Mouse (Mus musculus) urinary bladder, adult 2 months (tissue): Measurements from ENCODE around the gene 2010111I01Rik. TPM values are rescaled to one million over a fixed set of nuclear protein-coding genes. Genes with fewer than 3 reads are reported as not detected.
"Not testable (repeated sequence)": the region's sequence is repeated elsewhere in the genome, so short reads cannot be mapped to it uniquely, and the experiment has no call there.

Experiments used
- DNase-seq: peaks from one replicate; pipeline ENCODE4 v3.0.0; 2022; ENCODE audit warnings: low spot score
- polyA plus RNA-seq: library from polyadenylated mRNA; depleted of rRNA; stranded (reverse); fragments of >200 nt; gene quantifications from 2 replicates; pipeline ENCODE4 v1.2.3, GENCODE M21; 2012

The 2010111I01Rik gene
- polyA plus RNA-seq, 1 experiment = 374 TPM

DNA sequence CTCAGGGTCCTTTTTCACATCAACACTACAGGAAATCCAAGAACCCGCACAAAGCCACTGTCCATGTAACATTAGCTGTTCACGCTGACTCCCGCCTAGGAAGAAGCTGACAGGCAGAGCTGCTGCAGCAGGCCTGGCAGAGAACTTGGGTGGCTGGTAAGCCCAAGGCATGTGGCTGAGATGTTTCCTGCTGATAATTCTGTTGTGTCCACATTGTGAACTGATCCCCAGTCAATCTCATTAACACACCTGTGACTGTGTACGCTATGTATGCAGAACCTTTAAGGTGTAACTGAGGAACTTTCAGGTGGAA, 349.9 kb downstream of the 2010111I01Rik start:
- no peak for DNase-seq

DNA sequence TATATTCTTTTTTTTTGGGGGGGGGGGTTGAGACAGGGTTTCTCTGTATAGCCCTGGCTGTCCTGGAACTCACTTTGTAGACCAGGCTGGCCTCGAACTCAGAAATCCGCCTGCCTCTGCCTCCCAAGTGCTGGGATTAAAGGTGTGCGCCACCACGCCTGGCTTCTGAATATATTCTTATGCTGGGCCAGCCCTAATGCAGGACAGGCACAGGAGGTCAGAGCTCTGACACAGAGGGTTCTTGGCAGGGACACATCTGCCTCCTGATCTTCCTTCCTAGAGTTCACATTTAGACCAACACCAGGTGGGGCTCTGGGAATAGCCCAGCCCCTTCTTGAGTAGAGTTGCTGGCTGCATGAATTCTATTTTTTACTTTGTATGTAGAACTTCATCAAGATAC, 350.4 kb downstream of the 2010111I01Rik start:
- not testable (repeated sequence) for DNase-seq

DNA sequence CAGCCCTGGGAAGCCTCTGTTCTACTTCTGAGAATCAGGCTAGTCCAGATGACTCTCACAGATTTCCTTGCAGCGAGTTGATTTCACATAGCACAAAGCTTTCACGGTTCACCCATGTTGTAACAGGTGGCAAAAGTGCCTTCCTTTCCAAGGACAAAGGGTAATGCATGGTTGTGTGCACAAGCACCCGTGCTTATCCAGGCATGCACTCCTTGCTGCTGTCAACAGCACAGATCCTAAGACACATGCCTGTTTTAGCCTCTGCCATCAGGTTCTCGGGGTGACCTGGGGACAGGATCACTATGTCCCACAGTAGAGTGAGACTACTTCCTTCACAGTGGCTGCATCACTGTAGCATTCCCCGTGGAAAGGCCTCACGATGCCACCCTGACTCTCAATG, 351.1 kb downstream of the 2010111I01Rik start:
- DNase-seq = no peak

DNA sequence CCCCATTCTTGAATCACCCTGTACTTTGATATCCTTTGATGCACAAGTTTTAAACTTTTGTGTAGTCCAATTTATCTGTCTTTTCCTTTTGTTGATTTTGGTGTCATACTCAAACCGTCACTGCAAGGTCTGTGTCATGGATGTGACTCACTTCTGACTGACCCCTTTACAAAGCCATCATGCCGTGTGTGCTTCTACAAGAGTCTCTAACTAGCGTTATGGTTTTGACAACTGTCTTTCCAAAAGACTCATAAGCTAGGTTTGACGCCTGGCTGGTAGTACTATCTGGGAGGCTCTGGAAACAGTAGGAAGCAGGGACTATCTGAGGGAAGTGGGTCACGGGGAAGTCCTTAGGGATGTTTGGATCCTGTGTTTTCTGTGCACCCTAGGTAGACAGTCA, 351.7 kb downstream of the 2010111I01Rik start:
- no peak for DNase-seq

DNA sequence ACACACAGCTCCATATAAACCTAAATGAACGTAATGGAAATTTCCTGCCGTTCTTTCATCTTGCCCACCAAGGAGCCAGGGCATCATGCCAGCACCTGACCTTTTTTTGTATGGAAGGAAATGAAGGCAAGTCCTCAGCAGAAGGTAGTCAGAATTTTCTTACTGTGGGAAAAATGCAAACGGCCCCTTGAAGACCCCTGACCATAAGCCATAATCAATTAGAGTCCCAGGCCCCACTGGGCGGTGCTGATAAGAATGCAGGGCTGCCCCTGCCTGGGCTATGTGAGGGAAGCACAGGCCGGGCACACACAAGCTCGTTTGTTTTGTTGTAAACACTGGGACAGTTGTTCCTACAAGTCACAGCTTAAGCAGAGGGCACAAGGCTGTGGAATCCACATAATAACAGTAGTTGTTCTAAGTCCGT, 353.0 kb downstream of the 2010111I01Rik start:
- DNase-seq = no peak

DNA sequence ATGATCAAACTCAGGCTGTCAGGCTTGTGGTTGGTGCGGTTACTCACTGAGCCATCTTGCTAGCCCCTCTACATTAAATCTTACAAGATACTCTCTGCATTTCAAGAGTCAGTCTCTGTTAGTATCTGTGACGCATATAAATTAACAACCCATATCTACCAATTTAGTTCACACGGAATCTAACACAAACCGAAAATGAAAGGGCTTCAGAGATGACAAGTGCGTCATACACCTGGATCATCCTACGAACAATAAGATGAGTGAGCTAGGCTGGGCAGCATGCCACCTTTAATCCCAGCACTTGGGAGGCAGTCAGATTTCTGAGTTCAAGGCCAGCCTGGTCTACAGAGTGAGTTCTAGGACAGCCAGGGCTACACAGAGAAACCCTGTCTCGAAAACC, 355.1 kb downstream of the 2010111I01Rik start:
- no peak for DNase-seq

DNA sequence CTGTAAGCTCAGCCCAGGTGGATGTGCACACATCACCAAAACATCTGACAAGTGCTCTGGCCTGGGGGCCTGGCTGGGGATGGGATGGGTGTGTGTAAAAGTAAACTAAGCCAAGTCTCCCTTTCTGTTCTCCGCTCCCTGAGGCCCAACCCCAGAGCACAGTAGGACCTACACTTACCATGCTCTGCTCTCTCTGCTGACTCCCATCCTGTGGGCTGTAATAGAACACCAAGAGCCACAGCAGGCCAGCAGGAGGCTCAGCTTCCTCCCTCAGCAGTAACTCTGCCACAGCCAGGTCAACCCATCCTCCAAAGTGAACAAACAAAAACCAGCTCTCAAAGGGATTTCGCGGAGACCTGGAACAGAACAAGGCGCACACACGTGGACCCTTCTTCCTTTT, 357.0 kb downstream of the 2010111I01Rik start:
- no peak for DNase-seq

DNA sequence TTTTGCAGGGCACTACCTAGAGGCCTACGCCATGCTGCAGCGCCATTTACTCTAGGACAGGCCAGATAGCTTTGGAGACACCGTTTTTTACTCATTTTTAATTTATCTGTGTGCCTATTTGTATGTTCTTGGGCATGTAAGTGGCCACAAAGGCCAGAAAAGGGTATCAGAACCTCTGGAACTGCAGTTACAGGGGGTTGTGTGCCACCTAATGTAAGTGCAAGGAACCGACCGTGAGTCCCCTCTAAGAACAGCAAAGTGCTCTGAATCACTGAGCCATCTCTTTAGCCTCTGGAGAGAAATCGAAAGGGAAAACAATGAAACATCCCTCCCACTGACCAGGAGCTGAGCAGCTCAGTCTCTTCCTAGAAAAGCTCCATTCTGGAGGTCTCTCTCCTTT, 358.1 kb downstream of the 2010111I01Rik start:
- DNase-seq = no peak

DNA sequence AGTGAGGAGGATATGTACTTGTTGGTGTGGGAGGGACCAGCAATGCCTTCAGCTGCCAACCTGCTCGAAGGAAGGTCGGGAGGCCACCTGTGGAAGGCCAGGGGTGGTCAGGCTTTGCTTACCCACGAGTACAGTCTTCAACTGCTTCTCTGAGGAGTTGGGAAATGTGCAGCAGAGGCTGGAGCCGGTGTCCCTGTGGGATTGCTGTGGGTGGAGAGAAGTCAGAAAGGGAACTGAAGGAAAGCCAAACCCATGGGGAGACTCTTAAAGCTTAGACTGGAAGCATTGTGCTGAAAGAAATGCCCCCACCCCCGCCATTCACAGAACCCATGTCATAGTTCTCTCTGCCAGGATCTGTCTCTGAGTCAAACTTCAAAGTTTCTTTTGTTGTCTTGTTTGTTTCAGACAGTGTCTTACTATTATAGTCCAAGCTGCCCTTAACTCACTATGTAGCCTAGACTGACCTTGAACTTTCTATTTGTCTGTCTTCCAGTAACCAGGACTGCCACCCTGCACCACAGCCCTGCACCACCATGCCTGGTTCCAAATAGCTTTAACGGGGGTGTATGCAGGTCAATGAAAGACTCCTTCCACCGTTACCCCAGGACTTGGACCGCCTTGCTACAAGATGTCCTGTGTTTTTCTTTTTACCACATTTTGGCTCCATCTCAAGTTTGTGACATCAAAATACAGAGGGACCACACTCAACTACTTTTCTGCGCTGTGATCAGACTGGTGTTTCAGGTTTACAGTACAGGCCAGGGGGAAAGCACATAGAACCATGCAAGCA, 358.8 kb downstream of the 2010111I01Rik start:
- no peak for DNase-seq

DNA sequence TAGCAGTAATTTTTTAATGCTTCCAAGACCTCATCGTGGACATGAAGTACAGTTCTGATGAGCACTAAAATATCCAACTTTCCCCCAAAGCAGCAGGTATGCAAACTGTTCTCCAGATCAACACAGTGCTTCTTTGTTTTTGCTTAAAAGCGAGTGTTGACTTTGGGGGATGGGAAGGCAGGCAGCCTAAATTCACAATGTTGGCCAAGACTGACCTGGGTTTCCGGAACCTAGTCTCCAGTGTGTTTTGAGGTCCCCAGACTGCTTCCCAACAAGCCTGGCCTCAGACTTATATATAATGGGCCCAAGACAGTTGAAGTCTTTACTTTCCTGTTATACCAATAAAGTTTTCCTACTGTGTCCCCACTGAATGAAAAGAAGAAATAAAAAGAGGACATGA, 359.6 kb downstream of the 2010111I01Rik start:
- DNase-seq = no peak

DNA sequence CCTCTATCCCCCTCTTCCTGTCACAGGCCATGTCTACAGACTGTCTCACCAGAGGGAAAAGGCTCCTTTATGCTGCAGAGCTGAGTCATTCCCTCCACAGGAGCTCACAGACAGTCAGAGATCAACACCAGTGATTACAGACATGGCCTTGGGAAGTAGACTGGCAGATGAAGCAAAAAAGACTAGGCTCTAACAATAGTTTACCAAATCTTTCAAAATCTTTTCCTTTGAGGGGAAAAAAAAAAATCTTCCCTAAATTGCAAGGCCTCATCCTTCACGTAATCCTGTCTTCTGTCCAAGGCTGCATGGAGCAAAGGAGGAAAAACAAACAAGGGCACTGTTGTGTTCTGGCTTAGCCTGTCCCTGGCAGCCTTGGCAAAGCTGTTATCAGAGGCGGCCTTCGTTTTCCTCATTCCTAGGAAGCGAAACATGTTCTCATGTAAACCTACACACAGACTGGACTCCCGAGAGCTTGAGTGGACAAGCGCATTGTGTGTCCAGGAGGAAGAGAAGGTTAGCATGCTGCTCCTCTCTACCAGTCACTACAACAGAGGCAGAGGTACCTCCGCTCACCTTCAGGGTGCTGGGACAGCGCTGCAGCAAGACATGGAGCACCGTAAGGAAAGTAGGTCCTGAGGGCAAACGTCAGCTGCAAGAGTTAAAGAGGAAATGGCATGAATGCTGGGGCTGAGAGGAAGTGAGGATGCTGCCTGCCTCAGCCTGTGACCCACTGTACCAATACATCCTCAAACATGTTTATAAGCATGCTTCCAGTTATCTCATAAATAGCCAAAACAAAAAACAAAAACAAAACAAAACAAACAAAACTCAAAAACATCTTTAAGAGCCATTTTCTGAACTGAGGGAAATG, 360.5 kb downstream of the 2010111I01Rik start:
- DNase-seq = no peak

DNA sequence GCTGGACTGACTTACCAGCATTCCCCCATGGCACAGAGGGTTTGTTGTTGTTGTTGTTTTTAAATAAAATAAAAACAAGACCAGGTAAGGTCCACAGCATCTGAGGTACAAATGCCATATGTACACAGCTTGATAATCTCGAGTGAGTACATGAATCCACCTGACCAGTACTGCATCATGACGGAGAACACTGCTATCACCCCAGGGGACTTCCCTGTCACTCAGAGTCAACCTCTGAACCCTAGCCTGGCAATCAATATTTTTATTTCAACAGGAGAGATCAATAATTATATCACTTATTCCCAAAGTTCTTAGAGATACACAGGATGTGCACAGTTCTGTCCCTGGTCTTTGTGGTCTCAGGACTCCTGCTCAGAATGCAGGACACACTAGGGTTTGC, 361.3 kb downstream of the 2010111I01Rik start:
- DNase-seq = no peak

DNA sequence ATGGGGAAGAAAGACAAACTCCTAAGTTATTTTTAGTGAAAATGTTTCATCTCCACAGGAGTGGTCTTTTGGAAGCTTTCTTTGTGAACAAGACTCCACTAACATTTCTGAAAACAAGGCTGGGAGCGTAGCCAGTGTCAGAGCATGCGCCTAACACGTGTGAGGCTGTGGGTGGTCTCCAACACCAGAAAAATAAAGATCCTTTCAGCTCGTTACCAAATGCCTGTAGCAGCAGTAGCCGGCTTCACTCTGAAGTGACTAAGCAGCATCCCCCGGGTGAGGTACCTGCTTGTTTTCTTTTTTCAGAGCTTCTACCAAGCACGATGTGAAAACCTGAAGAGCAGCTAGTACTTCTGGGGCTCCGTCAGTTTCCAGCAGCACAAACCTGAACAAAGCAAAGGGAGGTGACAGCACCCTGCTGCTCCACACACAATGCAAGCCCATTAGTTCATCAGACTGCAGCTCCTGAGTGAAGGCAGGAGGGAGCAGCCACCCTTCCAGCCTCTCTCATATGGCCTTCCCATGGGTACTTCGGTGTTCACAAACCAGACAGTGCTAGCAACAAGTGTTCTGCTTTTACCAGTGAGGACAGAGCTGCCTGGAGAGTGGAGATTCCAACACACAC, 365.7 kb downstream of the 2010111I01Rik start:
- DNase-seq = no peak

DNA sequence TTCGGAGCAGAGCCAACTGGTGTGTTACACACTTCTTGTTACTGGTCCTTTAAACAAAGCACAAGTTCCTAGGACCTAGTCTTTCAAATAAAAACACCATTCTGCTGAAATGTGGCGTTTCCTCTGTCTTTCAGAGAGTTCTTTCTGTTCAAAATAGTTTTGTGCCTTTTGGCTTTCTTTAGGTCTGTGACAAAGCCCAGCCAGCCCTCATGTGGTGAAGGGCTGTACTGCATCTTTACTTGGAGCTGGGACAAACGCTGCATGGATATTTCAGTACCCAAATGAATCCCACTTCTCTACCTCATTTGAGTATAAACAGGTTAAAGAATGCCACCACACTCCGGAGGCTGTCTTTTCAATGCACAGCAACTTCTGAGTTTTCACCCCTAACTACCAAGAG, 366.7 kb downstream of the 2010111I01Rik start:
- DNase-seq = no peak

DNA sequence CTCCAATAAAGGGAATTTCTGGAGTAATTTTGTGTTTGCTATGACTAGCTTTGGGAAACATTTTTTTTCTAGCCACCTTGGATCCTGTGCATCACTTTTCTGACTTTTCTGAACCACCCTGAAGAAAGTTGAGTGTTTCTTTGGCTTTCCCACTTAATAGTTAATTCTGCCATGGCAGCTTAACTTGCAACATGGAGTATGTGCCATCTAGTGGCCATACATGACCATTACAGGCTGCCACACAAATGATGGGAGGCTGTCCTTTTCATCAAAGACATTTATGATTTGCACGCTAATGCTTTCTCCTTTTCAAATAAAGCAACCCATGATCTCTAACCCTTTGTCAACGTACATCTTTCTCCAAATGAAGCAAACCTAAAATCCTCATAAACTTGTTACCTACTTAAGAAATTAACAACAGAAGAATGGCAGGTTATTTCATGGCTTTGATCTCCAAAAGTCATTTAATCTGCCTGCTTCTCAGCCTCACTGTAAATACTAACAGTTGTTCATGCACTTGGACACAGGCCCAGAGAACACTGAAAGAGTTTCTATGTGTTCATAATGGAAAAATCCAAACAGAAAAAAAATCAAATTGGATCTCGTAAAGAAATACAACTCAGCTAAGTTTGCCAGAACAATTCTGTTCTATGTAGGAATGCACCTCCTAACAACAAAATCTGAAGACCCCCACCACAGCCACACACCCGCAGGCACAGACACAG, 368.0 kb downstream of the 2010111I01Rik start:
- DNase-seq = no peak

DNA sequence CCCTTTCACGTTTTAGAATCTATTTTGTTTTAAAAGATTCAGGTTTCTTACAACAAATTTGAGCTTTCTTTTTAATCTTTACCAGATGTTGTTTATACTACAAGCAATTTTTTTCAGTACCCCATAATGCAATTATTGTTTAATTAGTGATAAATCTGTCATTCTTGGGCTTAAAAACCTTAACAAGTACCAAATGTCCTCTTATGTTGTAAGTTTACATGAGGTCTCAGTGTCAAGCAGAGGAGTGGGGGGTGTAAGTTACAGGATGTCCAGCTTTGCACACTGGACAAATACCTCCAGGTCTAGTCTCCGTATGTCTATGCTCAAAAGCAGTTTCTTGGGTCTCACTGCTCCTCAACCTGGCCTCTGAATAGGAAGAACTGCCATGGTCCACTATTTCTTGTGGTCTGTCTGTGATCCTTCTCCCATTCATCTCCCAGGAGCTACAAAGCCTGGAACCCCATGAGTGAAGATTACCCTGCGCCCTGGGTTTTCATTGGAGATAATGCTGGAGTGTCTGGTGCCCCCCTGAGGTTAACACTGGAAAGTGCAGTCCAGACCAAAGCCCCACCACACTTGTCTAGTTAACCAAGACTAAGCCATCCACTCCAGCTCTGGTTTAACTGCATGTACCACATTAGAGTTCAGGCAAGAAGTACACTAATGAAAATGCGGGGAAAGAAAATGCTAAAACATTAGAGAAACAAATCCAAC, 370.9 kb downstream of the 2010111I01Rik start:
- no peak for DNase-seq

DNA sequence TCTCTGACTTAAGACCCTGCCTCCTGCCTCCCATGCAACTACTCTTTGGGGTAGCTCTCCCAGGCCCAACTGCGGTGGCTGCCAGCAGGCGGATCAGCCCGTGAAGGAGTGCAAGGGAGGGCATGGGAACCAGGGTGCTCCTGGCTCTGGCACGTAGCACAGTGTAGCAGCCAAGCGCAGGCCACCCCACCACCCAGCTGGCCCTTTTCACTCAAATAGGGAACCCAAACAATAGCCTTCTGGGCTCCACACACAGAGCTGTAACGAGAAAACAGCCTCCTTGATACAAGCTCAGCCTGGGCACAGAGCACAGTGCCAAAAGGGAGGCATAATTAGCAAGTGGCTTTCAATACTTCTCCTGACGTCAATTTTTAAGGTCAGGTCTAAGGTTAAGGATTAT, 371.6 kb downstream of the 2010111I01Rik start:
- no peak for DNase-seq

DNA sequence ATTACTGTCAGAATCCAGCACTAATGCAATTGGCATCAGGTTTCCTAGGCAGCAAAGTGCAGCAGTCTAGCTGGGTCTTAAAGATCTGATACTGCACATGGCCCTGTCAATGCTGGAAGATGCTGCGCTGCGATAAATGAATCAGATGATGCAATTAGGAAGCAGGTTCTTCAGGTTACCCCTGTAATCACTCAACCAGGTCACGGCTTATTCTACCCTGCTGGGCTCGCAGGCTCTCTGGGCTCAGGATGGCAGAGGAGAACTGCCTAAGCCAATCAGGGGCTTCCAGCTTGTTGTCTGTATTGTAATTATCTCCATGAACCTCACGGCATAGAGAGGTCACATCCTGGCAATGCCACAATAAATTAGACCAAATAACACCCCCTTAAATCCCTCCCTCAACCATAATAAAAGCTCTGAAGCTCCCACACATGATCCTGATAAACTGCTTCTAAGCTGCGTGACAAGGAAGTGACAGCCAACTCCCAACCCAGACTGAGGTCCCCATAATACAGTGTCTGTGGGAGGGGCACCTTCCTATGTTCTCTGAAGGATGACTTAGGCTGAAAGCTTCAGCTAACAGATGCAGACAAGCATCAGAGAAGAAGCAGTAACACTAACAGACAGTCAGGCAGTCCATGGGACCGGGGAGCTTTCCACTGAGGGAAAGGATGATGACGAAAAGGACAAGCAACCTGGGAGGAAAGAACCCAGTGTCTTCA, 372.7 kb downstream of the 2010111I01Rik start:
- DNase-seq = no peak

DNA sequence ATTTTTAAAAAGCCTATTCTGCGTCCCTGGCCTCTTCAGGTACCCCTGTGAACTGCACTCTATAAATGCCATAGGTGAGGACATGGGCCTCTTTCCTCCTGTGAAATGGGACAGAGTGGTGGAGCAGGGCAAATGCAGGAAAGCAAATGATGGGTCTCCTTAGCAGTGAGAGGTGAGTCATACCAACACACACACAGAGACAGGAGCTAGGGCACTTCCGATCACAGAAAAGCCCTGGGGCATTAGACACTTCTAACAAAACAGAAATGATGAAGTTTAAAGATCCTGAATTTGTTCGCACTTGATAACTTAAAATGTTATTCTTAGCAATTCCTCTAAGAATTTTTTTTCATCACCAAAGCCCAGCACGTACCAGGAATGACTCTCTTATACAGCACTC, 375.3 kb downstream of the 2010111I01Rik start:
- no peak for DNase-seq

DNA sequence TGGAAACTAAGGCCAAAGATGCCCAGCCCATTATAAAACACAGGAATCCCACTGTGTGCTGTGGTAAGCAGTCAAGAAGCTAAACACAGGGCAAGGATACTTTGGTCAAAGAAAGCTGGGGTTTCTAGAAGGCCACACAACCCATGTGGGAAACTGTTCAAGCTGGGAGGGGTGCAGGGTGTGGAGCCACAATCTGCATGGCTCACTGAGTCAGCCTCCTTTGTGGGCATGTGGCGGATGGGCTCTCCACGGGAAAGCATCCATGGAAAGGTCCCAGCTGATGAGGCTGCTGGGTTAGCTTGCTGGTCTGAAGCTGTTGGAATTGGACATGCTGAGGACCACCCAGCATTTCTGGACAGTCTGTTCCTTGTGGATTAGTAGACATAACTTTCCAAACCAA, 378.1 kb downstream of the 2010111I01Rik start:
- DNase-seq = no peak

DNA sequence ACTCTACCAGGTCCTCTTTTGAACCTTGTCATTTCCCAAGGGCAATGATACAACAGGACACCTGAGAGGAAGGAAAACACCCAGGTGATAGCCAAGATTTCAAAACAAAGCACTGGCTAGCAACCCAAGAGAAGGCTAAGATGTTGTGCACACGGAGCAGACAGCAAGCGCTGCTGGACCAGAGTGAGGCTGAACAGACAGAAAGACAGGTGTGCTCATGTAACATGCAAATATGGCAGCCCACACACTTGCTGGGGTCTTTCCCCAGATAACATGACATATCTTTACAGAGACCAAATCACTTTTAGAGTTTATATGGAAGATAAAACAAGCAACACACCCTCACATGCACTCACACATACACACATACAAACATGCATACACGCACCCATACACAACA, 379.8 kb downstream of the 2010111I01Rik start:
- DNase-seq = no peak
